Mouse (Mus musculus) neural tube, embryonic 14.5 days (tissue): Measurements from ENCODE around the gene Mst1. TPM values are rescaled to one million over a fixed set of nuclear protein-coding genes. Genes with fewer than 3 reads are reported as not detected.

Source experiments
- ATAC-seq: fragments of 200-750 bp; cut with Nextera tagmentation; 2 replicates; pipeline ENCODE4 v1.8.0; 2017; ENCODE audit warnings: low read depth, mild to moderate bottlenecking, moderate TSS enrichment, moderate library complexity
- H3K27ac ChIP-seq: fragments of 300-500 bp; sonication (generic); 2 replicates; pipeline ENCODE4 v1.5.1; 2014; ENCODE audit warnings: low read depth, mild to moderate bottlenecking, control low read depth, low read length, moderate library complexity, mixed read lengths
- H3K27me3 ChIP-seq: fragments of 300-500 bp; sonication (generic); 2 replicates; pipeline ENCODE4 v1.6.1; 2014; ENCODE audit warnings: low read length; ENCODE audit not compliant: control insufficient read depth, insufficient read depth
- H3K36me3 ChIP-seq: fragments of 300-500 bp; sonication (generic); 2 replicates; pipeline ENCODE4 v1.6.1; 2014; ENCODE audit warnings: low read length, mixed read lengths; ENCODE audit not compliant: control insufficient read depth, insufficient read depth
- H3K4me1 ChIP-seq: fragments of 300-500 bp; sonication (generic); 2 replicates; pipeline ENCODE4 v1.6.1; 2014; ENCODE audit warnings: low read length; ENCODE audit not compliant: control insufficient read depth, insufficient read depth
- H3K4me2 ChIP-seq: fragments of 300-500 bp; sonication (generic); 2 replicates; pipeline ENCODE4 v1.6.1; 2014; ENCODE audit warnings: mild to moderate bottlenecking, low read depth, low read length, control low read depth
- H3K4me3 ChIP-seq: fragments of 300-500 bp; sonication (generic); 2 replicates; pipeline ENCODE4 v1.5.1; 2014; ENCODE audit warnings: low read depth, low read length, control low read depth, mixed read lengths
- H3K9ac ChIP-seq: fragments of 300-500 bp; sonication (generic); replicated peaks from 2 replicates; pipeline ENCODE4 v1.6.1; 2014; ENCODE audit warnings: low read depth, mild to moderate bottlenecking, control low read depth, low read length, mixed read lengths
- H3K9me3 ChIP-seq: fragments of 300-500 bp; sonication (generic); 2 replicates; pipeline ENCODE4 v1.6.1; 2016; ENCODE audit warnings: low read length; ENCODE audit not compliant: control insufficient read depth
- WGBS: fragments of 180-500 bp; shearing (Covaris S2); extraction: QIAGEN DNeasy Blood & Tissue Kit; methylation state at CpG from one replicate; pipeline ENCODE4 v1.1.7; 2014; 5-methylcytosine and 5-hydroxymethylcytosine counted together
- microRNA-seq: library from miRNA; unstranded; fragments of <30 nt; microRNA quantifications from one replicate; pipeline ENCODE4, GENCODE M21; 2016
- polyA plus RNA-seq: library from polyadenylated mRNA; unstranded; fragments of >200 nt; fragmentation: Nextera tagmentation; extraction: Ambion mirVana; gene quantifications from 2 replicates; pipeline ENCODE4 v1.2.1, GENCODE M21; 2014

Mst1 gene
- polyA plus RNA-seq, 1 experiment from 2014 or later: 0.08 TPM

DNA sequence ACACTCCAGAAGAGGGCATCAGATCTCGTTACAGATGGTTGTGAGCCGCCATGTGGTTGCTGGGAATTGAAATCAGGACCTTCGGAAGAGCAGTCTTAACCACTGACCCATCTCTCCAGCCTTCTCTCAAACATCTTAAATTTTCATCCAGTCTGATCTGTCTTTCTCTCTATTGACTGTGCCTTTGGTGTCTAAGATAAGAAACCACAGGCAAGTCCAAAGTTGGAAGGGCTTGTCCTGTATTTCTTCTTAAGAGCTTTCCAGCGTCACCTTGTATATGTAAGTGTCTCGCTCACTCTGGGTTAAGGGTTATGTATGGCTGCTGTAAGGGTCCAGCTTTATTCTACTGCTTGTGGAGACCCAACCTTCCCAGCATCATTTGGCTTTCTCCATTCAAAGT lies 51.3 kb downstream of the Mst1 start:
- 90% methylated on average over 5 of the region's 5 CpGs for WGBS
- H3K4me1 ChIP-seq: no peaks in the 10 kb centered on the region
- no peak for ATAC-seq
- H3K4me3 ChIP-seq: no peak overlapping the region
- peaks cover 6% of the 10 kb centered on the region; the same call in 1 of the 2 replicates for H3K36me3 ChIP-seq
- no peak overlapping the region for H3K27ac ChIP-seq
- H3K9ac ChIP-seq: no peak overlapping the region
- H3K9me3 ChIP-seq: no peaks in the 10 kb centered on the region
- H3K27me3 ChIP-seq: no peaks in the 10 kb centered on the region
- H3K4me2 ChIP-seq: no peak overlapping the region

DNA sequence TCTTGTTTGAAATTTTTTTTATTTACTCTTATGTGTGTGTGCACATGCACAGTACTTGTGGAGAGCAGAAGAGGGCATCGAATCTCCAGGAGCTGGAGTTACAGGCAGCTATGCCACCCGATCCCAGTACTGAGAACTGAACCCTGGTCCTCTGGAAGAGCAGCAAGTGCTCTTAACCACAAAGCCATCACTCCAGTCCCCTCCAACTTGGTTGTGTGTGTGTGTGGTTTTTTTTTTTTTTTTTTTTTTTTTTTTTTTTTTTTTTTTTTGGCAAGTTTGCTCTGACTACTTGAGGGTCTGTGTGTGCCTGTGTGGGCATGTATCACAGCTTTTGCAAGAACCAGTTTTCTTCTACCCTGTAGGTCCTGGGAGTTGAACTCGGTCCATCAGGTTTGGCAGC lies 52.1 kb downstream of the Mst1 start:
- Histone ChIP-seq H3K9ac (no peak overlapping the region), H3K4me2 (no peak overlapping the region), H3K27ac (no peak overlapping the region), H3K4me1 (no peaks in the 10 kb centered on the region), H3K9me3 (no peaks in the 10 kb centered on the region), H3K36me3 (0 out of 2 replicates have a peak, but pooled peaks cover 4% of the 10 kb centered on the region), H3K27me3 (no peaks in the 10 kb centered on the region), H3K4me3 (no peak overlapping the region)
- 94% methylated on average over 3 of the region's 3 CpGs for WGBS
- no peak for ATAC-seq

DNA sequence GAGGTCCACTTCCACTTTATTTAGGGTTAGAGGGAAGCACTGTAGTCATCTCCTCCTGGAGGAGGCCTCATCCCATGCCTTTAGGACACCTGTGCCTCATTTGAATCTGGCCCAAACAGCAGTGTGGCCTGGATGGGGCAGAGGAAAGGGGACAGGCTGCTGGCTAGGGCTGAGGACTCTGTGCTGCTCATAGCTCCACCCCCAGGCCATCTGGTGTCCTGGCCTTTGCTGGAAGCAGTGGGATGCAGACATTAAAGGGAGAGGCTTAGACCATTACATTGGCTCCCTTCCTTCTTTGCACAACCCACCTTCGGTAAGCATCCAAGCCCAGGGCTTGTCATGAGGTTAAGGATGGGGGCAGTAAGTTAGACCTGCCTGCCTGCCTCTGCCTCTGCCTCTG lies 53.2 kb downstream of the Mst1 start:
- Histone ChIP-seq H3K4me3 (no peak overlapping the region), H3K27ac (no peak overlapping the region), H3K9me3 (no peaks in the 10 kb centered on the region), H3K4me1 (no peaks in the 10 kb centered on the region), H3K4me2 (no peak overlapping the region), H3K36me3 (peaks cover 4% of the 10 kb centered on the region; the same call in 1 of the 2 replicates), H3K27me3 (no peaks in the 10 kb centered on the region), H3K9ac (no peak overlapping the region)
- ATAC-seq: no peak
- 20% methylated on average over 1 of the region's 1 CpGs for WGBS

Small RNA genes lying within 50 kb of the gene (microRNA-seq; reads per million reads assigned to microRNA genes)
- gene Gm47303 (not detected), gene Mir7088 (not detected)

Other genes with a start within 250 kb of the Mst1 start
- 87.1 and 96.0 TPM in 2 replicates for gene Rbm6, start 207.2 kb upstream of the Mst1 start, polyA plus RNA-seq
- gene Mon1a, start 192.3 kb upstream of the Mst1 start, polyA plus RNA-seq: 21.3 and 23.4 TPM in 2 replicates
- 0.51 and 1.5 TPM in 2 replicates for gene Mst1r, start 173.6 kb upstream of the Mst1 start, polyA plus RNA-seq
- not detected in 2 replicates for gene Actl11, start 152.0 kb upstream of the Mst1 start, polyA plus RNA-seq
- 12.5 and 20.1 TPM in 2 replicates for gene Camkv, start 144.8 kb upstream of the Mst1 start, polyA plus RNA-seq
- gene Traip, start 130.3 kb upstream of the Mst1 start, polyA plus RNA-seq: 5.1 and 5.7 TPM in 2 replicates
- gene Uba7, start 104.9 kb upstream of the Mst1 start, polyA plus RNA-seq: 2.0 and 8.2 TPM in 2 replicates
- 0.58 and 1.8 TPM in 2 replicates for gene Gm20661, start 97.4 kb upstream of the Mst1 start, polyA plus RNA-seq
- gene Inka1, start 94.6 kb upstream of the Mst1 start, polyA plus RNA-seq: 10.4 and 19.5 TPM in 2 replicates
- 1.2 and 4.5 TPM in 2 replicates for gene Cdhr4, start 87.9 kb upstream of the Mst1 start, polyA plus RNA-seq
- gene Gm20662, start 84.1 kb upstream of the Mst1 start, polyA plus RNA-seq: 0.94 TPM in 1 of 2 replicates, not detected in the other
- 53.6 and 63.5 TPM in 2 replicates for gene Ip6k1, start 77.9 kb upstream of the Mst1 start, polyA plus RNA-seq
- gene Gmppb, start 31.2 kb upstream of the Mst1 start, polyA plus RNA-seq: 19.5 and 21.2 TPM in 2 replicates
- gene Amigo3, start 27.3 kb upstream of the Mst1 start, polyA plus RNA-seq: 2.8 and 3.5 TPM in 2 replicates
- 47.7 and 55.7 TPM in 2 replicates for gene Rnf123, start 2.9 kb downstream of the Mst1 start, polyA plus RNA-seq
- gene Apeh, start 14.2 kb downstream of the Mst1 start, polyA plus RNA-seq: 47.9 and 51.7 TPM in 2 replicates
- gene Bsn, start 109.9 kb downstream of the Mst1 start, polyA plus RNA-seq: 16.0 and 17.9 TPM in 2 replicates
- 58.6 and 74.6 TPM in 2 replicates for gene Dag1, start 183.5 kb downstream of the Mst1 start, polyA plus RNA-seq
- 130 and 165 TPM in 2 replicates for gene Nicn1, start 210.0 kb downstream of the Mst1 start, polyA plus RNA-seq
- 24.7 and 27.9 TPM in 2 replicates for gene Amt, start 216.4 kb downstream of the Mst1 start, polyA plus RNA-seq
- gene Rhoa, start 225.7 kb downstream of the Mst1 start, polyA plus RNA-seq: 151 and 173 TPM in 2 replicates
- 55.2 and 60.8 TPM in 2 replicates for gene Tcta, start 225.7 kb downstream of the Mst1 start, polyA plus RNA-seq